Mouse (Mus musculus) C2C12 (cell line): ENCODE data around the gene Ostc. TPM values are rescaled to one million over a fixed set of nuclear protein-coding genes. Genes with fewer than 3 reads are reported as not detected.

Experiments used
- H3K27me3 ChIP-seq: one replicate; pipeline ENCODE4 v1.6.1; 2011; ENCODE audit not compliant: control insufficient read depth, insufficient read depth, insufficient read length
- H3K36me3 ChIP-seq: one replicate; pipeline ENCODE4 v1.6.1; 2011; ENCODE audit not compliant: control insufficient read depth, insufficient read depth
- H3K4me3 ChIP-seq: one replicate; pipeline ENCODE4 v1.5.1; 2011; ENCODE audit warnings: mild to moderate bottlenecking, control low read depth; ENCODE audit not compliant: poor library complexity, insufficient read depth, severe bottlenecking
- H3K79me2 ChIP-seq: one replicate; pipeline ENCODE4 v1.6.1; 2011; ENCODE audit not compliant: control insufficient read depth, insufficient read depth
- H3K79me3 ChIP-seq: one replicate; pipeline ENCODE4 v1.6.1; 2011; ENCODE audit warnings: low read depth, control low read depth
- H3ac ChIP-seq: one replicate; pipeline ENCODE3; 2011; ENCODE audit warnings: low read depth; ENCODE audit not compliant: control insufficient read depth, insufficient read length
- CEBPB ChIP-seq: IDR thresholded peaks from one replicate; pipeline ENCODE4 v1.6.1; 2011; ENCODE audit warnings: low read depth, mild to moderate bottlenecking, control low read depth, moderate library complexity
- CTCF ChIP-seq: IDR thresholded peaks from one replicate; pipeline ENCODE4 v1.5.1; 2011; ENCODE audit not compliant: control insufficient read depth, insufficient read depth, insufficient read length
- FOSL1 ChIP-seq: IDR thresholded peaks from one replicate; pipeline ENCODE4 v1.8.0; 2011; ENCODE audit warnings: mild to moderate bottlenecking, low read length; ENCODE audit not compliant: poor library complexity, insufficient read depth, severe bottlenecking
- MAX ChIP-seq: IDR thresholded peaks from one replicate; pipeline ENCODE4 v1.6.1; 2011; ENCODE audit warnings: mild to moderate bottlenecking, control low read depth
- MYOD1 ChIP-seq: IDR thresholded peaks from one replicate; pipeline ENCODE4 v1.6.1; 2011; ENCODE audit warnings: low read depth; ENCODE audit not compliant: control insufficient read depth, insufficient read length
- MYOG ChIP-seq: IDR thresholded peaks from one replicate; pipeline ENCODE4 v1.6.1; 2011; ENCODE audit not compliant: control insufficient read depth, insufficient read length; ENCODE audit errors: extremely low read depth
- USF1 ChIP-seq: IDR thresholded peaks from one replicate; pipeline ENCODE4 v1.6.1; 2011; ENCODE audit warnings: low read depth, mild to moderate bottlenecking, control low read depth, moderate library complexity
- polyA plus RNA-seq: library from polyadenylated mRNA; unstranded; fragments of >200 nt; fragmentation: generic; extraction: Trizol; gene quantifications from one replicate; pipeline ENCODE4 v1.2.1, GENCODE M21; 2012; ENCODE audit warnings: missing spikeins

The Ostc gene
- polyA plus RNA-seq, 1 experiment: 198 TPM

DNA sequence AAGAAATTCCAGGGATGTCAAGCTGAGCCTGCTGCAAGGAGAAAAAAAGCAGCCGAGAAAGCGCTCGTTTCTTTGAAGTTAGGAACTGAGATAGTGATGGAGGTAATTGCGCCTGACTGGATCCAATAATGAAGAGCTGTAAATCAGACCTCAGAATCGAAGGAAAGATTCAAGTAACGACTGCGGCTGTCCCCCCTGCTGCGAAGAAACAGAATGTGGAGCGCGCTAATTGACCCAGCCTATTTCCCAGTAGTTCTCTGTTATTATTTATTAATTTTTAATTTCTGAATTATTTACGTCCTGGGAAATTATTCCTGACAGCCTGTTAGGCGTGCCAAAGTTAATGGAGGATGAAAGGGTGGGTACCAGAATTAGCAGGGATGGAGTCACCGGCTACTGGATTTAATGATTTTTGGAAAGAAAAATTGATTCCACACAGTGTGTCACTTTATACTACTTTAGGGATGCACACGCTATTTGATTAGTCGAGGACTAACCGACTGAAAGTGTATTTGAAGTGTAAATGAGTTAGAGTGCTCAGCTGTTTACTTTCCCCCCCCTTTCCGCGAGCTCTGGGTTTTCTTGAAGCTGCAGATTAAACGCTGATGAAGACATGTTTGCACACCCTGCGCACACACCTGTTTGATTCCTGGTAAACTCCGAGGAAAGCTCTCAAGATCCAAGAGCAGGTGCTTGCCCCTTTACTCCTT, 28.6 kb upstream of the Ostc start:
- H3K27me3 ChIP-seq: no peaks in the 10 kb centered on the region
- no peak overlapping the region for H3ac ChIP-seq
- H3K79me3 ChIP-seq: no peaks in the 10 kb centered on the region
- TF ChIP-seq CEBPB: no peak
- TF ChIP-seq CTCF: no peak
- no peak for TF ChIP-seq MAX
- TF ChIP-seq FOSL1: no peak
- no peak for TF ChIP-seq MYOG
- no peak for TF ChIP-seq USF1
- no peak for TF ChIP-seq MYOD1
- H3K36me3 ChIP-seq: no peaks in the 10 kb centered on the region
- H3K4me3 ChIP-seq: no peak overlapping the region
- H3K79me2 ChIP-seq: no peaks in the 10 kb centered on the region

DNA sequence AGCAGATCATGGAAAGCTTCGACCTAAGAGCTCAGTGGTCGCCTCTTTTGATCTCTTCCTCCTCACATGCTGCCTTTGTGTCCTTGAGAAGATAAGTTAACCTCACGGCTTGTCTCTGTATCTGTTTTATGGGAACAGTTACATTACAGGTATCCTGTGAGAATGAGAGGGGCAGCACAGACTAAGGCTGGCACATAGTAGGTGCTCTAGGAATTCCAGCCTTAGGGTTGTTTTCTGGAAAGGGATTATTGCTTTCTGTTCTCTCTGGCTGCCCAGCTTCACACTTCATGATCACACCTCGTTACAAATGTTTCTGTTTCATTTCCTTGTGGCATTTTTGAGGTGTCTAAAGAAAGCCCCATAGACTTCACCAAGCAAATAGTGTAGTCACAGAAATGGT, 27.5 kb upstream of the Ostc start:
- TF ChIP-seq MYOD1: no peak
- TF ChIP-seq USF1: no peak
- no peak for TF ChIP-seq CTCF
- TF ChIP-seq CEBPB: no peak
- no peak for TF ChIP-seq MYOG
- TF ChIP-seq FOSL1: no peak
- TF ChIP-seq MAX: no peak
- no peak overlapping the region for H3K4me3 ChIP-seq
- no peaks in the 10 kb centered on the region for H3K36me3 ChIP-seq
- no peak overlapping the region for H3ac ChIP-seq
- H3K79me2 ChIP-seq: no peaks in the 10 kb centered on the region
- H3K27me3 ChIP-seq: no peaks in the 10 kb centered on the region
- no peaks in the 10 kb centered on the region for H3K79me3 ChIP-seq

DNA sequence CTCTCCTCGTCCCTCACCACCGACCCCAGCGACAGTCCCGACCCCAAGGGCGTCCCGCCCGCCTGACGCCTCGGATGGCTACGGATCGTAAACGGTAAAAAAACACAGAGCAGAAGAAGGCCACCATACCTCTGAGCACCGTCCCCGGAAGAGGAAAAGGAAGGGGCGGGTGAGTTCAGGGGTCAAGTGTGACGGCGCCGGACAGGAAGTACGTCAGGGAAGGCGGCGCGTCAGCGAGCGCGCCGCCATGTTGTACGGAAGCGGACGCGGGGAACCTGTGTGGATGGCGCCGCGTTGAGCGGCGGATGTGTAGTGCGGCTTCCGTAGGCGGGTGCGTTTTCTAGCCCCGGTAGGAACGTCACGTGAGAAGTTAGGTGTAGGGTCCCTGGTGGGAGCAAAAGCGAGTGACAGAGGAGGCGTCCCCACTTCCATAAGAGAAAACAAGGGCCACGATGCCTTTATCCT, 21.0 kb upstream of the Ostc start, which contains the start of gene Rpl34:
TSS of gene Rpl34 (minus strand) at position 210 of the 465 bp plus-strand sequence.
- no peaks in the 10 kb centered on the region for H3K27me3 ChIP-seq
- H3ac ChIP-seq: peak within 1 kb of the TSS; percentile 77
- peaks cover 34% of the 10 kb centered on the region for H3K79me2 ChIP-seq
- H3K79me3 ChIP-seq: peaks cover 25% of the 10 kb centered on the region
- H3K36me3 ChIP-seq: peaks cover 41% of the 10 kb centered on the region
- H3K4me3 ChIP-seq: peak within 1 kb of the TSS; percentile 95
- no peak for TF ChIP-seq MAX
- TF ChIP-seq CTCF: no peak
- TF ChIP-seq FOSL1: no peak
- no peak for TF ChIP-seq MYOG
- TF ChIP-seq USF1: peak; percentile 81
- TF ChIP-seq CEBPB: no peak

DNA sequence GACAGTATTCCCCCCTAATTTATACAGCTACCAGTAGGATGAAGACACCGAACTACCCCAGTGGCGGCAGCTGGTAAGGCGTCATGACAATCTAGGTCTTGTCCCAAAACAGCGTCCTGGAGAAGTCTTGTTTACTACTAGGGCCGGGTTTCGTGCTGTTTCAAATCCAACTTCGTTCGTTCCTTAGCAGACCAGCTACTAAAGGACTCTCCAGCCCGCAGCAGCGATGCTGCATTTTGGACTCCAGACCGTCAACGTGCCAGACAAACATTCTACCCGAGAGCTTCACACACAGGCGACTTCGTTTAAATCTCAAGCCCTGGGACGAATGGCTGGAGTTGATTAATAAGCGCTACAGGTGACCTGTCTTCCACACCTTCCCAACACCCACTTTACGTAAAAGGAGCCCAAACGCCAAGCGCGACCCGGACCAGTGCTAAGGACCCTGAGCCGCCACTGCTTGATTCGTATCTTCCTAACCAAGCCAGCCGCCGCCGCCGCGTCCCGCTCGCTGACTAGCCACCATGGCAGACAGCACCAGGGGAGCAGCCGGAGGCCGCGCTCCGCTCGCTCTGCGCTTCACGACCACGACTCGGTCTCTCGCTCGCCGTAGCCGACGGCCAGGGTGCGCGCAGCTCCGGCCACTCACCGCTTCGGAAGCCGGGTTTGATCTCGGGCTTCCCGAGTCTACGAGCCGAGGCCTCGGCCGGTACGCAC, 20.4 kb upstream of the Ostc start:
- Histone ChIP-seq H3K4me3 (peak overlapping the region; percentile 95), H3ac (peak overlapping the region; percentile 77), H3K79me3 (peaks cover 25% of the 10 kb centered on the region), H3K27me3 (no peaks in the 10 kb centered on the region), H3K79me2 (peaks cover 34% of the 10 kb centered on the region), H3K36me3 (peaks cover 44% of the 10 kb centered on the region)
- TF ChIP-seq CTCF: no peak
- no peak for TF ChIP-seq MYOD1
- no peak for TF ChIP-seq MYOG
- TF ChIP-seq CEBPB: no peak
- no peak for TF ChIP-seq MAX

DNA sequence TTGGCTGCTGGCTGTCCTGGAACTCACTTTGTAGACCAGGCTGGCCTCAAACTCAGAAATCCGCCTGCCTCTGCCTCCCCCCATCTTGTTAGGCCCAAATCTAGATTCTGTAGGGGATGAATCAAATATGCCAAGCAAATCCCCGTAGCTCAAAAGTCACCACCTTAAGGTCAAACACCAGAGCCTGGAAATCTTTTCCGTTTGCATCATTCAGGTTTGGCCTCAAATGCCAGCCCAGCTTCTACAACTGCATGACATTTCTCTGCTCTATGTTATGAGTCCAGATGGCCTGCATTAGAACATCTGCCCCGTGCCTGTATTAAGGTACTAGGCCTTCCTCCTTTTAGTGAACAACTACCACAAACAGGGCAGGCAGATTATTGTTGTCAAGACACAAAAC, 18.4 kb upstream of the Ostc start:
- Histone ChIP-seq H3K27me3 (no peaks in the 10 kb centered on the region), H3K36me3 (peaks cover 44% of the 10 kb centered on the region), H3K79me2 (peaks cover 34% of the 10 kb centered on the region), H3ac (no peak overlapping the region), H3K4me3 (no peak overlapping the region), H3K79me3 (peaks cover 25% of the 10 kb centered on the region)
- TF ChIP-seq MAX (no peak), USF1 (no peak), CEBPB (no peak), MYOG (no peak), FOSL1 (no peak), MYOD1 (no peak), CTCF (no peak)
